Mouse (Mus musculus) neural tube, embryonic 15.5 days (tissue): ENCODE data around the gene Cfap97d2. TPM values are rescaled to one million over a fixed set of nuclear protein-coding genes. Genes with fewer than 3 reads are reported as not detected.

ENCODE experiments used
- ATAC-seq: fragments of 200-750 bp; cut with Nextera tagmentation; 2 replicates; pipeline ENCODE4 v1.8.0; 2017; ENCODE audit warnings: mild to moderate bottlenecking, moderate TSS enrichment, moderate library complexity; ENCODE audit not compliant: low FRiP score
- H3K27ac ChIP-seq: fragments of 300-500 bp; sonication (generic); replicated peaks from 2 replicates; pipeline ENCODE4 v1.5.1; 2015; ENCODE audit warnings: mild to moderate bottlenecking, inconsistent platforms
- H3K27me3 ChIP-seq: fragments of 300-500 bp; sonication (generic); replicated peaks from 2 replicates; pipeline ENCODE4 v1.6.1; 2015; ENCODE audit warnings: inconsistent platforms
- H3K36me3 ChIP-seq: fragments of 300-500 bp; sonication (generic); 2 replicates; pipeline ENCODE4 v1.6.1; 2015; ENCODE audit warnings: inconsistent platforms
- H3K4me1 ChIP-seq: fragments of 300-500 bp; sonication (generic); 2 replicates; pipeline ENCODE4 v1.6.1; 2015; ENCODE audit warnings: inconsistent platforms
- H3K4me2 ChIP-seq: fragments of 300-500 bp; sonication (generic); 2 replicates; pipeline ENCODE4 v1.6.1; 2015; ENCODE audit warnings: inconsistent platforms, mild to moderate bottlenecking, moderate library complexity
- H3K4me3 ChIP-seq: fragments of 300-500 bp; sonication (generic); replicated peaks from 2 replicates; pipeline ENCODE4 v1.5.1; 2015; ENCODE audit warnings: mild to moderate bottlenecking, inconsistent platforms
- H3K9ac ChIP-seq: fragments of 300-500 bp; sonication (generic); replicated peaks from 2 replicates; pipeline ENCODE4 v1.6.1; 2015; ENCODE audit warnings: mild to moderate bottlenecking, inconsistent platforms
- H3K9me3 ChIP-seq: fragments of 300-500 bp; sonication (generic); replicated peaks from 2 replicates; pipeline ENCODE4 v1.6.1; 2016; ENCODE audit warnings: inconsistent platforms
- WGBS: fragments of 180-500 bp; shearing (Covaris S2); methylation state at CpG from one replicate; pipeline ENCODE4 v1.1.7; 2015; ENCODE audit warnings: mixed read lengths; 5-methylcytosine and 5-hydroxymethylcytosine counted together
- polyA plus RNA-seq: library from polyadenylated mRNA; unstranded; fragments of >200 nt; fragmentation: Nextera tagmentation; extraction: Ambion mirVana; gene quantifications from 2 replicates; pipeline ENCODE4 v1.2.1, GENCODE M21; 2015

The Cfap97d2 gene
- 0.83 and 1.4 TPM in 2 replicates for polyA plus RNA-seq

DNA sequence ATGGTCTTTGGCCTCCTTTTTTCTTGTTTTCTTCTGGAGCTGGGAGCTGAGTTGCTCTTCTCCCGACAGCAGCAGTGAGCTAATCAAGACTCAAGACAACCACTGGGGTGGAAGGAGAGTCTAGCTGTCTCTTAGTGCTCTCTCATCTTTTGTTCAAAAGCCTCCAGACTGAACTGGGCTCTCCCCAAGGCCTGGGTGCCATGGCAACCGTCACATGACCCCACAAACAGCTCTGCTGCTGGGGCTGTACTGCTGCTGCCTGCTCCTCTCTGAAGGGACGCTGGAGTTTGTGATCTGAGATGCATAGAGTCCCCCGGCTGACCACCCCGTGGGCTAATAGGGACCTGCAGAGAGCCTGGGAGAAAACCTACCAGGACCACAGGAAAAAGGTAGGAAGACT, at the start of gene Cfap97d2:
TSS of gene Cfap97d2 (plus strand) at position 222 of the 400 bp plus-strand sequence.
- H3K27me3 ChIP-seq, result no peaks in the 10 kb centered on the region
- peak within 1 kb of the TSS; percentile 43 for H3K4me2 ChIP-seq
- peak within 1 kb of the TSS; percentile 80 for H3K27ac ChIP-seq
- H3K9ac ChIP-seq, result no peak within 1 kb of the TSS
- peaks cover 11% of the 10 kb centered on the region for H3K4me1 ChIP-seq
- H3K4me3 ChIP-seq, result 0 out of 2 replicates have a peak within 1 kb of the TSS, but pooled peaks have one; percentile 4
- no peaks in the 10 kb centered on the region for H3K36me3 ChIP-seq
- ATAC-seq, result peak; percentile 96
- 4% methylated on average over 5 of the region's 5 CpGs for WGBS
- H3K9me3 ChIP-seq, result no peaks in the 10 kb centered on the region

DNA sequence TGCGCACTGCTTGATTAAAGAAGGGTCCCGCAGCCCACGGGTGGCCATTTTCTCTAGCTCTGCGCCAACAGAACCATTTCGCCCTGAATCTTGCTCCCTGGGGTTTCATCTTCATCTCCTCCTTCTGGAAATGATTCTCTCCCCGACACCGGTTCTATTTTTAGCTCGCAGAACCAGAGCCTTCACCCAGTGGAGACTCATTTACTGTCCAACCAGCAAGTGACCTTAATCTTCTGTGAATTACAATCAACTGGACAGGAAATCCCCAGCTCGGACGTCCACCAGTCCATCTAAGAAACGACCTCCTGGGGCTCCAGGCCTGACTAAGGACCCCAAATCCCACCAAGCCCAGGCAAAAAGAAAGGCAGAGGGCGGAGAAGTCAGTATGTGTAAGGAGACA, 48.2 kb upstream of the Cfap97d2 start:
- Histone ChIP-seq H3K36me3 (no peaks in the 10 kb centered on the region), H3K9ac (no peak overlapping the region), H3K4me3 (no peak overlapping the region), H3K27ac (peak overlapping the region; percentile 58), H3K4me2 (no peak overlapping the region), H3K4me1 (peaks cover 29% of the 10 kb centered on the region), H3K9me3 (no peaks in the 10 kb centered on the region), H3K27me3 (no peaks in the 10 kb centered on the region)
- 63% methylated on average over 12 of the region's 12 CpGs for WGBS
- ATAC-seq, result no peak

DNA sequence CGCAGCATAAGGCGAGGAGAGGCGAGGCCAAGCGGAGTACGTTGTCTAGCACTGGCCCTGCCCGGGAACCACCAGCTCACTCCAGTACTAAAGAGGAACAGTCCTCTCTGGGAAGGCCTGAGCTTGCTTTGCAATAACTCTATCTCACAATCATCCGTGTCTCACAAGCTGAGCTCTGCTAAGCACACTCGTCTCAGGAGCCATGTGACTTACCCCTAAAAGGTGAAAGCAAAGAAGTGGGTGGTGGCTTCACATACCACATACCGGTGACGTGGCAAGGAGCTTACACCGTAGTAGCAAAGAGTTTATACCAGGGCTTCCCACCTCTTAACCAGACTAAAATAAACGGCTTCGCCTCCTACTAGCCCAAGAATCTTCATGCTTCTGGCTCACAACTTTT, 45.4 kb upstream of the Cfap97d2 start:
- H3K9ac ChIP-seq, result no peak overlapping the region
- no peaks in the 10 kb centered on the region for H3K27me3 ChIP-seq
- no peaks in the 10 kb centered on the region for H3K36me3 ChIP-seq
- H3K27ac ChIP-seq, result no peak overlapping the region
- WGBS, result 93% methylated on average over 13 of the region's 13 CpGs
- no peaks in the 10 kb centered on the region for H3K9me3 ChIP-seq
- H3K4me3 ChIP-seq, result no peak overlapping the region
- peaks cover 23% of the 10 kb centered on the region for H3K4me1 ChIP-seq
- H3K4me2 ChIP-seq, result no peak overlapping the region
- no peak for ATAC-seq

DNA sequence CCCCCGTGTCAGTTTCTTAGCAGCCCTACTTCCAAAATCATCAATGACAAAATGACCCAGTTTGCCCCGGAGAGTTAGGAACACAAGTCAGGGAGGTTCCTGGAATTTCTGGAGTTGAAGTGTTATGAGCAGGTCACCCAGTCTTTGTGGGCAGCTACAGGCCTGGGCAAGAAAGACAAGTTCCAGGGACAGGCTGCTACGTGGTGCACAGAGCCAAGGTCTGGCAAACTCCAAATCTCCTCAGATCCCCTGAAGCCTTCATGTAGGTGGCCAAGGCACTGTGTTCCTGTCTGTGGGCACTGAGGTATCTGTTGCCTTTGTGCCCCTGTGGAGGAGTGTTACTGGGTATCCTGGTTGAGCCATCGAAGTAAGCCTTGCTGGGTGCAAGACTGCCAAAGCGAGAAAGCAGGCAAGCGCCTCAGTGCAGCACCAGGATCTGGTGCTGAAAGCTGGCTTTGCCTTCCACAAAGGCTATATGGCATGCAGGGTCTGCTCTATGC, 40.9 kb upstream of the Cfap97d2 start:
- no peak for ATAC-seq
- 92% methylated on average over 6 of the region's 6 CpGs for WGBS
- no peaks in the 10 kb centered on the region for H3K36me3 ChIP-seq

DNA sequence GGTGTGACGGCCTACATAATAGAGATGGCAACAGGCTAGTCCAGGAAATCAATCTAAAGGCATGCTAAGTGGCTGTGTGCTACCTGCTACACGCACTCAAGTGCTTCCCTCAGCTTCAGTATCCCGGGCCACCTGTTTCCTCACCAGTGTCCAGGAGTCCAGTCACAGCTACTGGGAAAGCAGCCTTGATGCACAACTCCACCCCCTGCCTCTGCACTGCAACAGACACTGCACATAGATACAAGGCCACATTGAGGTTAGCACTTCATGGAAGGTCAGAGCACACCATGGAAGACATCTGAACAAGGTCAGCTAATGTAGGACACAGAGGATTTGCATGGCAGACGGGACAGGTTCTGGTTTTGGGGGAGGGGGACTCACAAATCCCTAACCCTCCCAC, 40.2 kb upstream of the Cfap97d2 start:
- Histone ChIP-seq H3K9ac (no peak overlapping the region), H3K4me3 (no peak overlapping the region), H3K4me2 (no peak overlapping the region), H3K27me3 (no peaks in the 10 kb centered on the region), H3K36me3 (no peaks in the 10 kb centered on the region), H3K9me3 (no peaks in the 10 kb centered on the region), H3K4me1 (peaks cover 16% of the 10 kb centered on the region), H3K27ac (no peak overlapping the region)
- ATAC-seq, result no peak
- 88% methylated on average over 4 of the region's 4 CpGs for WGBS

More for the DNA sequence above, 40.9 kb upstream of the Cfap97d2 start:
- no peak overlapping the region for H3K9ac ChIP-seq
- no peak overlapping the region for H3K4me3 ChIP-seq
- peaks cover 15% of the 10 kb centered on the region for H3K4me1 ChIP-seq
- H3K27me3 ChIP-seq, result no peaks in the 10 kb centered on the region
- no peak overlapping the region for H3K27ac ChIP-seq
- no peaks in the 10 kb centered on the region for H3K9me3 ChIP-seq
- H3K4me2 ChIP-seq, result no peak overlapping the region

DNA sequence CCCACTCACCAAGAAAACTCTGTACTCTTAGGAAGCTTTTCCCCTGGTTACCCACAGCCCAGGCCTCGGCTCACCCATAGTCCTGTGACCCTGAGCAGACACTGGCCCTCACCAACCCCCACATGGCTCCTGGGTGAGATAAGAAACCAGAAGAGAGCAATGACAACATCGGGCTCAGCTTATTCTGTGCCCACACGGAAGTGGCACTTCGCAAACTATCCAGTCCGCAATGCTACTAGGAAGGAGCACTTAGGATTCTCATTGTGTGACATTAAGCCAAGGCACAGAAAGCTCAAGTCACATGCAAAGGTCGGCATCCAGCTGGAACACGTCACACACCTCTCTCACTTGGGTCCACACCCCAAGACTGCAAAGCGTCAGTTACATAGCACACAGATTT, 39.7 kb upstream of the Cfap97d2 start:
- no peak for ATAC-seq
- 88% methylated on average over 8 of the region's 8 CpGs for WGBS
- Histone ChIP-seq H3K4me3 (no peak overlapping the region), H3K4me1 (peaks cover 20% of the 10 kb centered on the region), H3K9me3 (no peaks in the 10 kb centered on the region), H3K27ac (no peak overlapping the region), H3K27me3 (no peaks in the 10 kb centered on the region), H3K4me2 (no peak overlapping the region), H3K36me3 (no peaks in the 10 kb centered on the region), H3K9ac (no peak overlapping the region)

DNA sequence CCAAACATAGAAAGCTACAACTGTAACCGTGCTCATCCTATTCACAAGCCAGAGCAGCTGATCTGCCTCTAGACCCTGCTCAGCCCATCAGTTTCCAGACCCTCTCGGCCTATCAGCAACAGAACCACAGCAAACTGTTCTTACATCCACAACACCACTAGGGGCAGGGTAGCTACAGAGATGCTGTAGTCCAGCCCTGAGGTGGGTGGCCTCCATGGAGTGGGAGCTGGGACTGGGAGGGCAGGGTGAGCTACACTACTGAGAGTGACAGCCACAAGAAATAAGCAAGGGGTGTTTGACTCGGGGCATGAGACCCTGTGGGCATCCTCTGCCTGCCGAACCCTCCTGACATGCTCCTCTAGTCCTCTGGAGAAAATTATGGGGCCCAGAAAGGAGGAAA, 37.8 kb upstream of the Cfap97d2 start:
- Histone ChIP-seq H3K4me1 (peaks cover 23% of the 10 kb centered on the region), H3K27ac (peak overlapping the region; percentile 56; the same call in 1 of the 2 replicates), H3K9me3 (no peaks in the 10 kb centered on the region), H3K4me3 (no peak overlapping the region), H3K9ac (no peak overlapping the region), H3K36me3 (no peaks in the 10 kb centered on the region), H3K4me2 (no peak overlapping the region), H3K27me3 (no peaks in the 10 kb centered on the region)
- 80% methylated on average over 4 of the region's 4 CpGs for WGBS
- ATAC-seq, result no peak

DNA sequence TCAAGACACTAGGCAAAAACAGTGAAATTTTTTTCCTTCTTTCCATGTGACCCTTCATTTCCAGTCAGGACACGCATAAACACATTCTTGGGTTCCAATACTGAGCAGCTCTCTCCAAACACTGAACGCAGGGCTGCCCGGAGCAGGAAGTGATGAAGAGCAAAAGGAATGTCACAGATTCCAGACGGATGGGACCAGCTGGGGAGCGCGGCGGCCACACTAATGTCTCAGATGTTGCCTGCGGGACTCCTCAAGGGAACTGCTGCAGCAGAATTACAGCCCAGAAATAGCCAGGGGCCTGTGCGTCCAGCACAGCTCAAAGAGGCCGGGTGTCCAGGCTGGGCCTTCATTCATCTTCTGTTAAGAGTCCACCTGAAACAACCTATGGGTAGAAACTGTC, 37.3 kb upstream of the Cfap97d2 start:
- Histone ChIP-seq H3K27ac (peak overlapping the region; percentile 56; the same call in 1 of the 2 replicates), H3K27me3 (no peaks in the 10 kb centered on the region), H3K9ac (no peak overlapping the region), H3K4me3 (no peak overlapping the region), H3K36me3 (no peaks in the 10 kb centered on the region), H3K4me2 (no peak overlapping the region), H3K9me3 (no peaks in the 10 kb centered on the region), H3K4me1 (peaks cover 28% of the 10 kb centered on the region)
- WGBS, result 53% methylated on average over 10 of the region's 10 CpGs
- no peak for ATAC-seq

DNA sequence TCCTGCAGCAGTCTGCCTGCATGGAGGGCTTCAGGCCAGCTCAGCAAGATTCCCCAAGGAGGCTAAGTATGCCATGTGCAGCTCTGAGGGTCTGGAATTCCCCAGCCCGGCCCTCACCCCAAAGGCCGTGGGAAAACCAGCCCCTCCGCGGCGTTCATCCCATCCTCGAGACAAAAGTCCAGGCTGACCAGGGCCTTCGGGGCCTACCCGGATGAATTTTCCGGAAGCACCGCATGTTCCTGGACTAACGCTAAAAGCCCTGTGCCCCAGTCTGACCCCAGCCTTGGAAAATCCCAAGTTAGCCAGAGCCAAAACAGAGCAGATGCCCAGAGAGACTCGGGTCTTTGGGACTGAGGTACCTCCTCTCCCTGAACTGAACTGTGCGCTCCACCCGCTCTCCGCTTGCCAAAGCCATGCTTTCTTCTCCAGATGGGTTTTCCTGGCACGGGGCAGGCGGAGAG, 35.6 kb upstream of the Cfap97d2 start:
- no peak for ATAC-seq
- Histone ChIP-seq H3K4me3 (no peak overlapping the region), H3K27ac (no peak overlapping the region), H3K9me3 (no peaks in the 10 kb centered on the region), H3K36me3 (no peaks in the 10 kb centered on the region), H3K27me3 (no peaks in the 10 kb centered on the region), H3K4me1 (peaks cover 44% of the 10 kb centered on the region), H3K9ac (no peak overlapping the region), H3K4me2 (no peak overlapping the region)
- WGBS, result 90% methylated on average over 17 of the region's 17 CpGs

DNA sequence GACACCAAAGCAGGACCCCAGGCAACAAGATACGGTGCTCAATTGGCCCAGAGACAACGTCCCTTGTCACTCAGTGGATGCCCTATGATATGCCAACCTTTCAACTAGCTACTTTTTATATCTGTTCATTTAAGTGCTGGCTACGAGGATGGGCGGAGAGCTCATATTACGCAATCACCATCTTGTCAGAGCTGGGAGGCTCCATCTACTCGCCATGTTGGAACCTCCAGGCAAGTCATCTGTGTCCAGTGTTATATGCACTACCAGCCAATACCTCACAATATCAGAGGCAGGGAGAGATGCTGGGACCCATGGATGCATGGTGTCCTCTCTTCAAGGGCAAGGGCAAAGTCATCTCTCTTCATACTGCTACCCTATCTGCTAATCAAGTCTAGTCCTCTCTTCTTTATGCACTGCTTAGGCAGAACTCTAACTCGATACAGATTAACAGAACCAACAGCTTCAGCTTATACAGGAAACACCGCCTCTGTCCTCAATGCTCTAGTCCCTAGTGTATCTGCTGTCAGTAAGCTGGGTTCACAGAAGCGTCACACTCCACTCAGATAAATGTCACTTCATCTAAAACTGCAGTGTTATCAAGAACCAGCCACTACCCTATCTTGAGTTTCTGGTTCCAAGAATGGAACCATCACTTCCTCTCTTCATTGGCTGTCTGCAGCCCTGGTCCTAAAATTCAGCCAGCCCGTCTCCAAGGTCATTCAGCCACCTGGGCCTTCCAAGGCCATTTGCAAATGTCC, 34.3 kb upstream of the Cfap97d2 start:
- no peaks in the 10 kb centered on the region for H3K9me3 ChIP-seq
- no peak overlapping the region for H3K27ac ChIP-seq

DNA sequence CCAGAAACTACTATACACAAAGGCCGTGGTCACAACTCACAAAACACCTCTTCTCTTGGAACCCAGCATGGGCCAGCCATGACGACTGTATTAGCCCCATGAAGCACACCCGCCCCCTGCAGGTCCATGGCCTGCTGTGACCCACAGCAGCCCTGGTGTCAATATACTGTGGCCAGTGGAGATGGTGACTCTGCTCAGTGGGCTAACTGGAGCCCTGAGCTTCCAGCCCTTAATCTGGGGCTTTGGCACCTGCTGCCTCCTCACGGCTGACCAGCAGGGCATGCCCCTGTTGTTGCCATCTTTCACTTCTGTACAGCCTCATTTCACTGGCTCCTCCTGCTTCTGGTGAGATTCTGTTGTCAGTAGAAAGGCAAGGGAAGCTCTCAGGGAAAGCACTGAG, 32.5 kb upstream of the Cfap97d2 start:
- peak overlapping the region; percentile 80 for H3K4me2 ChIP-seq

More for the DNA sequence above, 34.3 kb upstream of the Cfap97d2 start:
- Histone ChIP-seq H3K36me3 (no peaks in the 10 kb centered on the region), H3K27me3 (no peaks in the 10 kb centered on the region), H3K4me3 (no peak overlapping the region), H3K4me1 (peaks cover 56% of the 10 kb centered on the region), H3K4me2 (no peak overlapping the region), H3K9ac (no peak overlapping the region)
- WGBS, result 90% methylated on average over 10 of the region's 10 CpGs
- ATAC-seq, result no peak

More for the DNA sequence above, 32.5 kb upstream of the Cfap97d2 start:
- Histone ChIP-seq H3K9me3 (no peaks in the 10 kb centered on the region), H3K9ac (peak overlapping the region; percentile 24; the same call in 1 of the 2 replicates), H3K4me3 (peak overlapping the region; percentile 90; the same call in 1 of the 2 replicates), H3K36me3 (no peaks in the 10 kb centered on the region), H3K27ac (peak overlapping the region; percentile 94), H3K27me3 (no peaks in the 10 kb centered on the region), H3K4me1 (peaks cover 62% of the 10 kb centered on the region)
- ATAC-seq, result no peak
- 61% methylated on average over 4 of the region's 4 CpGs for WGBS
